10 mouse cellular contexts compared by ENCODE assay signal in genomic region chr2:121434854-121435253, GRCm38 (mm10). TPM values are rescaled to one million over a fixed set of nuclear protein-coding genes. Genes with fewer than 3 reads are reported as not detected.
DNase-seq lines count a peak whose midpoint lies in the region; ATAC-seq and TF ChIP-seq lines count a peak whose summit lies in the region.
"Had no signal": no experiment of that assay in that cellular context is flagged by ENCODE, and none has a peak within 500 bp of the region (broad histone marks: within the 10 kb centered on the region; RNA-seq: fewer than 3 reads in every experiment).

No protein-coding gene starts in this region.

- peaks cover 67% of the 10 kb centered on the region for H3K36me3 ChIP-seq in kidney, embryonic 16.5 days (ENCODE audit: insufficient read depth, low read length)

- intact Hi-C loops in left cerebral cortex, adult 2 months (cut with DNase I): no loop called here
- intact Hi-C loops in left cerebral cortex, postnatal 4 days (cut with DNase I): no loop called here

- DNase-seq in left cerebral cortex, adult 2 months (ENCODE audit: extremely low spot score in 1 of 2, low spot score in 2 of 2): no peak
- no peak for DNase-seq in left cerebral cortex, postnatal 4 days
- peak; percentile 36 for DNase-seq in T-cell, adult 2 months (ENCODE audit: low spot score)
- DNase-seq in frontal cortex, postnatal 10 days (ENCODE audit: low spot score in 2 of 2): no peak
- DNase-seq: cerebellum, postnatal 25 days had no signal

- H3K4me1 ChIP-seq in kidney, embryonic 16.5 days (ENCODE audit: insufficient read depth, low read length): no peaks in the 10 kb centered on the region
- H3K4me1 ChIP-seq: midbrain, embryonic 10.5 days had no signal

- no peak overlapping the region for H3K4me3 ChIP-seq in left cerebral cortex, adult 2 months
- no peak overlapping the region for H3K4me3 ChIP-seq in kidney, embryonic 16.5 days (ENCODE audit: low read length)
- H3K4me3 ChIP-seq: midbrain, embryonic 10.5 days had no signal

- TF ChIP-seq CTCF in left cerebral cortex, adult 2 months (IDR thresholded peaks at IDR 0.05): peak; percentile 62

- no peak overlapping the region for H3K4me2 ChIP-seq in kidney, embryonic 16.5 days (replicated peaks; ENCODE audit: low read depth, low read length)

- 100% methylated on average over 1 of the region's 1 CpGs for WGBS in kidney, embryonic 16.5 days

- peak; percentile 74 for ATAC-seq in CD4-positive, CD25-positive, alpha-beta regulatory T cell, adult 4 months
- ATAC-seq in megakaryocyte-erythroid progenitor cell, adult 5-6 weeks (replicated peaks; ENCODE audit: low FRiP score, low TSS enrichment, poor library complexity, severe bottlenecking): peak; percentile 61; the same call in 1 of the 2 replicates
- ATAC-seq in kidney, embryonic 16.5 days (ENCODE audit: low FRiP score, low TSS enrichment): no peak

- no peak overlapping the region for H3K9ac ChIP-seq in kidney, embryonic 16.5 days (replicated peaks; ENCODE audit: low read length)

- no peak overlapping the region for H3K27ac ChIP-seq in left cerebral cortex, adult 2 months
- H3K27ac ChIP-seq in kidney, embryonic 16.5 days (ENCODE audit: low read length): no peak overlapping the region
- H3K27ac ChIP-seq: midbrain, embryonic 10.5 days had no signal

- no peaks in the 10 kb centered on the region for H3K27me3 ChIP-seq in kidney, embryonic 16.5 days (ENCODE audit: insufficient read depth, low read length)

- no peaks in the 10 kb centered on the region for H3K9me3 ChIP-seq in kidney, embryonic 16.5 days (ENCODE audit: low read length)
- H3K9me3 ChIP-seq: midbrain, embryonic 10.5 days had no signal

RNA-seq across cellular contexts. Expression of gene Ell3, which starts 9.2 kb away (rescaled TPM):
- not detected for total RNA-seq in left cerebral cortex, adult 2 months (2021)
- total RNA-seq in left cerebral cortex, postnatal 4 days (2021): not detected
- 1 to 10 TPM; 1.6 to 1.7 TPM for polyA plus RNA-seq in CD4-positive, CD25-positive, alpha-beta regulatory T cell, adult 4 months (2017; shearing (Covaris generic))
- total RNA-seq in megakaryocyte-erythroid progenitor cell, adult 5-6 weeks (2014; fragmentation: Nextera tagmentation): not detected in 2 replicates
- not detected in 2 replicates for total RNA-seq in megakaryocyte-erythroid progenitor cell, adult 5-6 weeks (2017)
- polyA plus RNA-seq in kidney, embryonic 16.5 days (2015; fragmentation: Nextera tagmentation; extraction: Ambion mirVana): 12.3 and 14.5 TPM in 2 replicates
- total RNA-seq: left cerebral cortex, adult 18-20 months had no signal

RNA-seq across cellular contexts. Expression of gene Serf2, which starts 14.1 kb away (rescaled TPM):
- 100 to 1,000 TPM; 152 to 164 TPM for total RNA-seq in left cerebral cortex, adult 2 months (2021)
- 100 to 1,000 TPM; 133 to 149 TPM for total RNA-seq in left cerebral cortex, postnatal 4 days (2021)
- 100 to 1,000 TPM; 677 to 841 TPM for polyA plus RNA-seq in CD4-positive, CD25-positive, alpha-beta regulatory T cell, adult 4 months (2017; shearing (Covaris generic))
- total RNA-seq in megakaryocyte-erythroid progenitor cell, adult 5-6 weeks (2014; fragmentation: Nextera tagmentation): 408 and 415 TPM in 2 replicates
- total RNA-seq in megakaryocyte-erythroid progenitor cell, adult 5-6 weeks (2017): 367 and 469 TPM in 2 replicates
- polyA plus RNA-seq in kidney, embryonic 16.5 days (2015; fragmentation: Nextera tagmentation; extraction: Ambion mirVana): 448 and 451 TPM in 2 replicates

RNA-seq across cellular contexts. Expression of gene Hypk, which starts 18.2 kb away (rescaled TPM):
- 10 to 100 TPM; 22.7 to 23.1 TPM for total RNA-seq in left cerebral cortex, adult 2 months (2021)
- total RNA-seq in left cerebral cortex, postnatal 4 days (2021): 10 to 100 TPM; 28.1 to 28.9 TPM
- 100 to 1,000 TPM; 114 to 126 TPM for polyA plus RNA-seq in CD4-positive, CD25-positive, alpha-beta regulatory T cell, adult 4 months (2017; shearing (Covaris generic))
- 154 and 217 TPM in 2 replicates for total RNA-seq in megakaryocyte-erythroid progenitor cell, adult 5-6 weeks (2014; fragmentation: Nextera tagmentation)
- total RNA-seq in megakaryocyte-erythroid progenitor cell, adult 5-6 weeks (2017): 184 and 205 TPM in 2 replicates
- polyA plus RNA-seq in kidney, embryonic 16.5 days (2015; fragmentation: Nextera tagmentation; extraction: Ambion mirVana): 104 and 106 TPM in 2 replicates

RNA-seq across cellular contexts. Expression of gene Catsper2, which starts 21.3 kb away (rescaled TPM):
- total RNA-seq in left cerebral cortex, adult 2 months (2021): 1 to 10 TPM; 3.6 to 4.2 TPM
- 1 to 10 TPM; 6.1 to 8.3 TPM for total RNA-seq in left cerebral cortex, postnatal 4 days (2021)
- polyA plus RNA-seq in CD4-positive, CD25-positive, alpha-beta regulatory T cell, adult 4 months (2017; shearing (Covaris generic)): 1 to 10 TPM; 2.3 to 3.4 TPM
- total RNA-seq in megakaryocyte-erythroid progenitor cell, adult 5-6 weeks (2014; fragmentation: Nextera tagmentation): 0.44 and 3.3 TPM in 2 replicates
- 0.56 and 1.3 TPM in 2 replicates for total RNA-seq in megakaryocyte-erythroid progenitor cell, adult 5-6 weeks (2017)
- 2.0 and 3.0 TPM in 2 replicates for polyA plus RNA-seq in kidney, embryonic 16.5 days (2015; fragmentation: Nextera tagmentation; extraction: Ambion mirVana)

RNA-seq across cellular contexts. Expression of gene Pdia3, which starts 21.3 kb away (rescaled TPM):
- 100 to 1,000 TPM; 170 to 202 TPM for total RNA-seq in left cerebral cortex, adult 2 months (2021)
- total RNA-seq in left cerebral cortex, postnatal 4 days (2021): 100 to 1,000 TPM; 214 to 225 TPM
- 100 to 1,000 TPM; 665 to 860 TPM for polyA plus RNA-seq in CD4-positive, CD25-positive, alpha-beta regulatory T cell, adult 4 months (2017; shearing (Covaris generic))
- 98.2 and 163 TPM in 2 replicates for total RNA-seq in megakaryocyte-erythroid progenitor cell, adult 5-6 weeks (2014; fragmentation: Nextera tagmentation)
- 198 and 215 TPM in 2 replicates for total RNA-seq in megakaryocyte-erythroid progenitor cell, adult 5-6 weeks (2017)
- 838 and 877 TPM in 2 replicates for polyA plus RNA-seq in kidney, embryonic 16.5 days (2015; fragmentation: Nextera tagmentation; extraction: Ambion mirVana)

Comparison
In these comparisons a context has a peak if more than half of its experiments do, and no peak if none do; other contexts are left out.
1. RNA of gene Hypk, which starts 18.2 kb away (total RNA-seq): 154 to 217 TPM in megakaryocyte-erythroid progenitor cell, adult 5-6 weeks; 28.1 to 28.9 TPM in left cerebral cortex, postnatal 4 days and 22.7 to 23.1 TPM in left cerebral cortex, adult 2 months; every median in the first group is over 4 times any median in the second.